Mouse (Mus musculus): ENCODE measurements around the gene Nr6a1. TPM values are rescaled to one million over a fixed set of nuclear protein-coding genes. Genes with fewer than 3 reads are reported as not detected.

The Nr6a1 gene
- total RNA-seq, 2 experiments from 2014 or later = 1.6 to 2.6 TPM

GRCm38 (mm10) chr2:38675366-38675969 lies 252.0 kb downstream of the Nr6a1 start:
- no peak for DNase-seq

Small RNAs within 50 kb of the gene (microRNA-seq; reads per million reads assigned to microRNA genes)
- gene Mir181a-2 = 20.1 to 28.9 reads per million in 2 experiments
- gene Mir181b-2 = 763 to 803 reads per million in 2 experiments

Other genes starting within 250 kb of the Nr6a1 start
- gene Nr5a1, start 213.1 kb downstream of the Nr6a1 start, total RNA-seq (2021) = not detected
- gene Olfml2a, start 4.3 kb upstream of the Nr6a1 start, total RNA-seq (2021) = 10 to 100 TPM; 25.2 to 32.6 TPM
- gene Wdr38, start 69.8 kb upstream of the Nr6a1 start, total RNA-seq (2021) = under 1 TPM; 0.09 to 0.18 TPM
- 10 to 100 TPM; 53.5 to 55.3 TPM for gene Arpc5l, start 77.7 kb upstream of the Nr6a1 start, total RNA-seq (2021)
- 100 to 1,000 TPM; 428 to 441 TPM for gene Rpl35, start 77.9 kb upstream of the Nr6a1 start, total RNA-seq (2021)
- gene Golga1, start 137.9 kb upstream of the Nr6a1 start, total RNA-seq (2021) = 10 to 100 TPM; 11.7 to 16.0 TPM